Mouse (Mus musculus): ENCODE results near the gene Rgs6.

DNA sequence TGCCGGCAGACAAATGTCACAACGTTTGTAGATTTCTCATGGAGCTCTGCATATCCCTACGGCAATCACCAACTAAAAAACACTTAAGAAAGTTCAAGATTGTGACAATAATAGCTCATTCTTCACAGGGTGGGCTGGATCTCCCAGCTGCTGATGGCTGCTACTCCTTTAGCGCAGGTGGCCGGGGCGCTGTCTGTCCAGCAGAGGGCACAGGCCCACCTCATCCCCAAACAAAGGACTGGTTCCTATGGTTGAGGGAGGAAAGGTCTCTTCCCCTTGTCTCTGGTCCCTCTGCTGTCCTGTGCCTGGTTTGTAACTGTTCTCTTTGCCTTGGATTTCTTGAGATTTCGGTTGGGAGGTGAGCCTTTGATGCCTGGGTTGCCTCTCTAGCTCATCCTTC is 1.5 kb upstream of the Rgs6 start:
- TF ChIP-seq EP300 (optimal IDR thresholded peaks at IDR 0.05): no peak
- TF ChIP-seq CTCF (IDR thresholded peaks at IDR 0.05; ENCODE audit: low read depth): peak; percentile 57

All from stomach, postnatal 0 days (tissue).